Mouse (Mus musculus) kidney, embryonic 14.5 days (tissue): ENCODE measurements around the gene Plekhg5. TPM values are rescaled to one million over a fixed set of nuclear protein-coding genes. Genes with fewer than 3 reads are reported as not detected.

Experiments used
- ATAC-seq: fragments of 200-750 bp; cut with Nextera tagmentation; 2 replicates; pipeline ENCODE4 v1.8.0; 2017; ENCODE audit warnings: moderate number of reproducible peaks, mild to moderate bottlenecking, moderate TSS enrichment, moderate library complexity; ENCODE audit not compliant: low FRiP score, low TSS enrichment
- H3K27ac ChIP-seq: fragments of 300-500 bp; sonication (generic); 2 replicates; pipeline ENCODE4 v1.5.1; 2014; ENCODE audit warnings: low read depth, mild to moderate bottlenecking, low read length, moderate library complexity, mixed read lengths
- H3K27me3 ChIP-seq: fragments of 300-500 bp; sonication (generic); 2 replicates; pipeline ENCODE4 v1.6.1; 2014; ENCODE audit warnings: mild to moderate bottlenecking, low read length; ENCODE audit not compliant: control insufficient read depth, insufficient read depth
- H3K36me3 ChIP-seq: fragments of 300-500 bp; sonication (generic); 2 replicates; pipeline ENCODE4 v1.6.1; 2014; ENCODE audit warnings: low read length, mixed read lengths; ENCODE audit not compliant: control insufficient read depth, insufficient read depth
- H3K4me1 ChIP-seq: fragments of 300-500 bp; sonication (generic); 2 replicates; pipeline ENCODE4 v1.6.1; 2014; ENCODE audit warnings: low read length, mixed read lengths; ENCODE audit not compliant: control insufficient read depth, insufficient read depth
- H3K4me2 ChIP-seq: fragments of 300-500 bp; sonication (generic); replicated peaks from 2 replicates; pipeline ENCODE4 v1.6.1; 2014; ENCODE audit warnings: low read depth, mild to moderate bottlenecking, low read length
- H3K4me3 ChIP-seq: fragments of 300-500 bp; sonication (generic); 2 replicates; pipeline ENCODE4 v1.5.1; 2014; ENCODE audit warnings: mild to moderate bottlenecking, low read length
- H3K9ac ChIP-seq: fragments of 300-500 bp; sonication (generic); 2 replicates; pipeline ENCODE4 v1.6.1; 2014; ENCODE audit warnings: low read depth, mild to moderate bottlenecking, low read length, moderate library complexity
- H3K9me3 ChIP-seq: fragments of 300-500 bp; sonication (generic); 2 replicates; pipeline ENCODE4 v1.6.1; 2016; ENCODE audit warnings: low read length; ENCODE audit not compliant: control insufficient read depth
- WGBS: fragments of 180-500 bp; shearing (Covaris S2); extraction: QIAGEN DNeasy Blood & Tissue Kit; methylation state at CpG from one replicate; pipeline ENCODE4 v1.1.7; 2014; 5-methylcytosine and 5-hydroxymethylcytosine counted together
- polyA plus RNA-seq: library from polyadenylated mRNA; unstranded; fragments of >200 nt; fragmentation: Nextera tagmentation; extraction: Ambion mirVana; gene quantifications from 2 replicates; pipeline ENCODE4 v1.2.1, GENCODE M21; 2014

Plekhg5 gene
- polyA plus RNA-seq, 1 experiment from 2014 or later, result 16.1 TPM

GRCm38 (mm10) chr4:152125161-152126025, 53.1 kb downstream of the Plekhg5 start:
- peaks cover 92% of the 10 kb centered on the region for H3K27me3 ChIP-seq
- H3K9me3 ChIP-seq, result no peaks in the 10 kb centered on the region
- no peaks in the 10 kb centered on the region for H3K36me3 ChIP-seq
- ATAC-seq, result no peak
- H3K9ac ChIP-seq, result peak overlapping the region; percentile 34; the same call in 1 of the 2 replicates
- 12% methylated on average over 56 of the region's 56 CpGs for WGBS
- peaks cover 43% of the 10 kb centered on the region for H3K4me1 ChIP-seq
- H3K4me2 ChIP-seq, result peak overlapping the region; percentile 32
- peak overlapping the region; percentile 22 for H3K4me3 ChIP-seq
- no peak overlapping the region for H3K27ac ChIP-seq

- no peaks in the 10 kb centered on the region for H3K36me3 ChIP-seq
- H3K4me1 ChIP-seq, result peaks cover 42% of the 10 kb centered on the region
- peak overlapping the region; percentile 28; the same call in 1 of the 2 replicates for H3K9ac ChIP-seq
- ATAC-seq, result no peak
- H3K27ac ChIP-seq, result no peak overlapping the region
- 10% methylated on average over 64 of the region's 65 CpGs for WGBS
- no peaks in the 10 kb centered on the region for H3K9me3 ChIP-seq
- peak overlapping the region; percentile 32 for H3K4me2 ChIP-seq
- peaks cover 92% of the 10 kb centered on the region for H3K27me3 ChIP-seq
- H3K4me3 ChIP-seq, result peak overlapping the region; percentile 22
Measured at GRCm38 (mm10) chr4:152126026-152126920, 54.0 kb downstream of the Plekhg5 start.

- Histone ChIP-seq H3K27ac (no peak overlapping the region), H3K36me3 (no peaks in the 10 kb centered on the region), H3K4me1 (peaks cover 51% of the 10 kb centered on the region), H3K9ac (no peak overlapping the region), H3K4me3 (no peak overlapping the region), H3K4me2 (no peak overlapping the region), H3K27me3 (peaks cover 96% of the 10 kb centered on the region), H3K9me3 (no peaks in the 10 kb centered on the region)
- 83% methylated on average over 11 of the region's 11 CpGs for WGBS
- no peak for ATAC-seq
Measured at GRCm38 (mm10) chr4:152127884-152128283, 55.6 kb downstream of the Plekhg5 start.

DNA sequence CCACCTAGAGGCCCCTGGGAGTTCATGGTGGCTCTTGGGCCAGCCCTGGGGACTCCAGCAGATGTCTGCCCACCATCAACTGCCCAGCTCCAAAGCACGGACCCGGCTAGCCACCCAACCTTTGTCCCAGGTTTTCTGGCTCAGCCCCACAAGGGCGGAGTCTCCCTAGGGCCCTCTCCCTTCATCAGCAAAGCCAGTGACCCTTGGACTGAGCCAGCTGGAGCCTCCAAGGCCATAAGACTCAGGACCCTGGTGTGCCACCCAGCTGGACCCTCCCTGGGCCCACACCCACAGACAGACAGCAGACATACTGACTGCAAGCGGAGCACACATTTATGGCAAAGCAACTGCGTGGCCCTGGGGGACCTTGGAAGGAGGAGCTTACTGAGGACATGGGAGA, 56.5 kb downstream of the Plekhg5 start:
- H3K27ac ChIP-seq, result no peak overlapping the region
- no peak overlapping the region for H3K9ac ChIP-seq
- peak overlapping the region; percentile 26; the same call in 1 of the 2 replicates for H3K4me2 ChIP-seq
- WGBS, result 57% methylated on average over 5 of the region's 5 CpGs
- H3K27me3 ChIP-seq, result peaks cover 96% of the 10 kb centered on the region
- no peaks in the 10 kb centered on the region for H3K9me3 ChIP-seq
- no peak overlapping the region for H3K4me3 ChIP-seq
- no peaks in the 10 kb centered on the region for H3K36me3 ChIP-seq
- no peak for ATAC-seq
- H3K4me1 ChIP-seq, result peaks cover 54% of the 10 kb centered on the region

- no peaks in the 10 kb centered on the region for H3K9me3 ChIP-seq
- ATAC-seq, result no peak
- peaks cover 94% of the 10 kb centered on the region for H3K27me3 ChIP-seq
- peak overlapping the region; percentile 78 for H3K4me2 ChIP-seq
- H3K36me3 ChIP-seq, result no peaks in the 10 kb centered on the region
- H3K4me1 ChIP-seq, result peaks cover 54% of the 10 kb centered on the region
- no peak overlapping the region for H3K27ac ChIP-seq
- H3K9ac ChIP-seq, result peak overlapping the region; percentile 29
- H3K4me3 ChIP-seq, result peak overlapping the region; percentile 17
- WGBS, result 21% methylated on average over 13 of the region's 13 CpGs
Measured at GRCm38 (mm10) chr4:152129395-152129930, 57.2 kb downstream of the Plekhg5 start.

GRCm38 (mm10) chr4:152130771-152131653, 58.7 kb downstream of the Plekhg5 start:
- Histone ChIP-seq H3K4me3 (peak overlapping the region; percentile 47), H3K9me3 (no peaks in the 10 kb centered on the region), H3K36me3 (no peaks in the 10 kb centered on the region), H3K9ac (peak overlapping the region; percentile 65), H3K27me3 (peaks cover 79% of the 10 kb centered on the region), H3K4me1 (peaks cover 43% of the 10 kb centered on the region), H3K27ac (peak overlapping the region; percentile 91), H3K4me2 (peak overlapping the region; percentile 78)
- peak; percentile 73 for ATAC-seq
- WGBS, result under 1% methylated on average over 58 of the region's 85 CpGs

DNA sequence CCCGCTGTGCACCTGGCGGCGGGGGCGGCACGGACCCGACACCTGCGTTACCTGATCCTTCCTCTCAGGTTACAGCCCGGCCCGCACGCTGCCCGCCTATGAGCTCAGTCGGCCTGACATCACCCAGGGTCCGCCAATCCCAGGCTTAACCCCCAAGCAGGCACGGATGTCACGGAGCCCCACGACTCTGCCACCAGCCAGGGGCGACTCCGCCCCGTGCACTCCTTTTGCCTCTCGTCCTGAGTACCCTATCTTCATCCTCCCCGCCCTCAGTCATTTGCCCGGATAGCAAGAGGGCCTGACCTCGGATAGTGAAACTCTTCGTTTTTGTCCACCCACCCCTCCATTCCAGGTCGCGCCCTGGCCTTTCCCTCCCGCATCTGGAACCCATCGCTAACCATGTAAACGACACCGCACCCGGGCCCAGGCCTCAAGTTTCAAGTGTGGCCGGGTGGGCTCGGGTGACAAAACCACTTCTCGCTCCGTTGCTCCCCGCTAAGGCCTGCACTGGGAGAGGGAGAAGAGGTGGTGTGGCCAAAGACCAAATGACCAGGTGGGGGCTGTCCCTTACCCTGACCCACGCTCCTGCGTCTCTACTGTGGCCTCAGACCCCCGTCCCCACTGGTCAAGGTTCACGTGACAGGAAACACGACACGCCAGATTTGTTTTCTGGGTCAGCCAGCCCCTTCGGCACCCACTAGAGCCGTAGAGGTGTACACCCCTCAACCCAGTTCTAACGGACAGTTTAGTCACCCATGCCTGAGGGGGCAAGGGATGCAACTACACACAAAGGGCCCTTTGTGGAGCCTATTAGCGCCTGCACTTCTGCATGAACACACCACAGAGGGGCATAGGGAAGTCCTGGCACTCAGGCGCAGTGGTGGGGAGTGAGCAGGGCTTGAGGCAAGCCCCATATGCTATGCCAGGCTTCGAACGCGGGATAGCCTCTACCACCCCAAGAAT, 59.8 kb downstream of the Plekhg5 start:
- WGBS, result 2% methylated on average over 50 of the region's 50 CpGs
- Histone ChIP-seq H3K4me3 (peak overlapping the region; percentile 47), H3K4me2 (peak overlapping the region; percentile 78), H3K27me3 (peaks cover 68% of the 10 kb centered on the region), H3K4me1 (peaks cover 32% of the 10 kb centered on the region), H3K27ac (peak overlapping the region; percentile 91; the same call in 1 of the 2 replicates), H3K9ac (peak overlapping the region; percentile 65), H3K9me3 (no peaks in the 10 kb centered on the region), H3K36me3 (no peaks in the 10 kb centered on the region)
- peak; percentile 55 for ATAC-seq
